Mouse (Mus musculus): ENCODE measurements around the gene Emp1. TPM values are rescaled to one million over a fixed set of nuclear protein-coding genes. Genes with fewer than 3 reads are reported as not detected.

The Emp1 gene
- polyA plus RNA-seq, 1 experiment from 2014 or later: 28.8 TPM

DNA sequence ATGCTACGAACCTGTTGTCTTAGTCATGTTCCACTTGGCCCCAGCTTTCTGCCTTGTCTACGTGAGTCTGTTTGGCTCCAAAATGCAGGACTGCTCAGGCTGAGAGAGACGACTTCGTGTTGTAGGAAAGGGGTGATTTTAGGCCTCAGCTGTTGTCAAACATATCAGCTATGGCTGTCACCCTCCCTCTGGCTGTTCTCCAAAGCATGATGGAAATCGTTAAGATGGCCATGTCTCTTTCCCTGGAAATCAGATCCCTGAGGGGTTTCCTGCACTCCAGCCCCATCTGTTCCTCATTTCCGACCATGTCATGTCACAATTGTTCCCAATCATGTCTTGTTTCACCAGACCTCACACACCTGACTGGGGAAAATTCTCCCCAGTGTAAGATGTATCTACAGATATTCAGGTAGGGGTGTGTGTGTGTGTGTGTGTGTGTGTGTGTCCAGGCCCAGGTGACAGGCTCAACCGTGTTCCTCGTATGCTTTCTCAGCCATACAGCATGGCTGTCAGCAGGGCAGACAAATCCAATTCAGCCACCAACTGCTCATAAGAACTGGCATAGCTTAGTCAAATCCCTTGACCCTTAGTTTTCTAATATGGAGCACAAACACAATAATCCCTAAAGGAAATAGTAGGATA lies 67.0 kb downstream of the Emp1 start:
- H3K4me3 ChIP-seq (ENCODE audit: low read depth, low read length): no peak overlapping the region
- no peak overlapping the region for H3K27ac ChIP-seq (ENCODE audit: low read length)
- H3K9ac ChIP-seq (replicated peaks; ENCODE audit: low read depth, low read length): no peak overlapping the region
- no peaks in the 10 kb centered on the region for H3K27me3 ChIP-seq (ENCODE audit: control insufficient read depth, insufficient read depth, low read length)
- ATAC-seq (ENCODE audit: insufficient number of reproducible peaks, insufficient read depth, low FRiP score, low read depth): no peak
- H3K9me3 ChIP-seq (ENCODE audit: control insufficient read depth, low read depth, low read length): no peaks in the 10 kb centered on the region
- WGBS: 64% methylated on average over 8 of the region's 8 CpGs
- H3K36me3 ChIP-seq (ENCODE audit: control insufficient read depth, insufficient read depth, low read length): no peaks in the 10 kb centered on the region
- H3K4me1 ChIP-seq (ENCODE audit: control insufficient read depth, insufficient read depth, low read length): no peaks in the 10 kb centered on the region
- no peak overlapping the region for H3K4me2 ChIP-seq (replicated peaks; ENCODE audit: low read depth, low read length)

DNA sequence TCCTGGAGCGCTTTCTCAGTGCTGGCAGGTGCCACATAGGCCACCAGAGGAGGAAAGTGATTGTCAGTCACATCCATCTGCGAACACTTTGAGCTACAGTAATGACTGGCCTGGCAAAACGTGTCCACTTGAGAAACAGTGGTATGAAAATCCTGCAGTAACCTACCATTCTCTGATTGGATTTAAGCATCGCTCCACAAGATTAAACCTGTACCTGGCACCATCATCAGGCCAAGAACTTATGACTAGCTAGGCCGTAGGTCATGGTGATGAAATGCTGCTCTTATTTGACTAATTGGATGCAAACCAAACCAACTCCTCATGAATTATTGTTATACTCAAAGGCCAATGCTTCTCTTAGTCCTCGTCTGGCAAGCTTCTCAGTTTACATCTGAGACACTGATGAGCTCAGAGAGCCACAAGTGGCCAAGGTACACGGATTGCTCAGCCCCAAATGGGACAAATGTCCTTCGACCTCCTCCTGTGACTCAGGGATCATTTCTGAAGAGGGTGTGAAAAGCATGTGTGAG lies 68.2 kb downstream of the Emp1 start:
- H3K9ac ChIP-seq (replicated peaks; ENCODE audit: low read depth, low read length): no peak overlapping the region
- H3K27me3 ChIP-seq (ENCODE audit: control insufficient read depth, insufficient read depth, low read length): no peaks in the 10 kb centered on the region
- no peaks in the 10 kb centered on the region for H3K9me3 ChIP-seq (ENCODE audit: control insufficient read depth, low read depth, low read length)
- H3K4me3 ChIP-seq (ENCODE audit: low read depth, low read length): no peak overlapping the region
- H3K27ac ChIP-seq (ENCODE audit: low read length): no peak overlapping the region
- no peaks in the 10 kb centered on the region for H3K4me1 ChIP-seq (ENCODE audit: control insufficient read depth, insufficient read depth, low read length)
- 81% methylated on average over 8 of the region's 8 CpGs for WGBS
- no peak for ATAC-seq (ENCODE audit: insufficient number of reproducible peaks, insufficient read depth, low FRiP score, low read depth)
- H3K36me3 ChIP-seq (ENCODE audit: control insufficient read depth, insufficient read depth, low read length): no peaks in the 10 kb centered on the region
- H3K4me2 ChIP-seq (replicated peaks; ENCODE audit: low read depth, low read length): no peak overlapping the region

Other genes with a start within 250 kb of the Emp1 start
- gene Gprc5d, start 244.3 kb upstream of the Emp1 start, polyA plus RNA-seq (2014; fragmentation: Nextera tagmentation; extraction: Ambion mirVana): not detected in 2 replicates
- gene Fam234b, start 164.6 kb upstream of the Emp1 start, polyA plus RNA-seq (2014; fragmentation: Nextera tagmentation; extraction: Ambion mirVana): 26.2 and 28.8 TPM in 2 replicates
- 9.6 and 14.3 TPM in 2 replicates for gene Hebp1, start 164.5 kb upstream of the Emp1 start, polyA plus RNA-seq (2014; fragmentation: Nextera tagmentation; extraction: Ambion mirVana)
- gene Gsg1, start 108.2 kb upstream of the Emp1 start, polyA plus RNA-seq (2014; fragmentation: Nextera tagmentation; extraction: Ambion mirVana): 0.65 and 0.95 TPM in 2 replicates
- gene Pbp2, start 52.1 kb upstream of the Emp1 start, polyA plus RNA-seq (2014; fragmentation: Nextera tagmentation; extraction: Ambion mirVana): not detected in 2 replicates

Data from stomach, embryonic 14.5 days (tissue).